Mouse (Mus musculus): Measurements from ENCODE around the gene Macrod1. TPM values are rescaled to one million over a fixed set of nuclear protein-coding genes. Genes with fewer than 3 reads are reported as not detected.

Gene Macrod1
- polyA plus RNA-seq, 1 experiment from 2014 or later: 3.3 TPM

GRCm38 (mm10) chr19:7222196-7222595 lies 165.6 kb downstream of the Macrod1 start:
- 86% methylated on average over 6 of the region's 6 CpGs for WGBS
- peaks cover 3% of the 10 kb centered on the region; the same call in 1 of the 2 replicates for H3K4me1 ChIP-seq
- H3K27ac ChIP-seq (replicated peaks): no peak overlapping the region
- H3K36me3 ChIP-seq: peaks cover 19% of the 10 kb centered on the region
- H3K27me3 ChIP-seq: no peaks in the 10 kb centered on the region
- no peak overlapping the region for H3K4me3 ChIP-seq
- H3K9ac ChIP-seq (replicated peaks): no peak overlapping the region
- no peak for ATAC-seq (ENCODE audit: low FRiP score, low read depth)
- no peaks in the 10 kb centered on the region for H3K9me3 ChIP-seq
- no peak overlapping the region for H3K4me2 ChIP-seq (replicated peaks)

GRCm38 (mm10) chr19:7223488-7223887 lies 166.9 kb downstream of the Macrod1 start:
- Histone ChIP-seq H3K9ac (replicated peaks) (no peak overlapping the region), H3K4me3 (no peak overlapping the region), H3K9me3 (no peaks in the 10 kb centered on the region), H3K27me3 (no peaks in the 10 kb centered on the region), H3K27ac (replicated peaks) (no peak overlapping the region), H3K4me1 (no peaks in the 10 kb centered on the region), H3K4me2 (replicated peaks) (no peak overlapping the region), H3K36me3 (peaks cover 32% of the 10 kb centered on the region)
- no peak for ATAC-seq (ENCODE audit: low FRiP score, low read depth)

DNA sequence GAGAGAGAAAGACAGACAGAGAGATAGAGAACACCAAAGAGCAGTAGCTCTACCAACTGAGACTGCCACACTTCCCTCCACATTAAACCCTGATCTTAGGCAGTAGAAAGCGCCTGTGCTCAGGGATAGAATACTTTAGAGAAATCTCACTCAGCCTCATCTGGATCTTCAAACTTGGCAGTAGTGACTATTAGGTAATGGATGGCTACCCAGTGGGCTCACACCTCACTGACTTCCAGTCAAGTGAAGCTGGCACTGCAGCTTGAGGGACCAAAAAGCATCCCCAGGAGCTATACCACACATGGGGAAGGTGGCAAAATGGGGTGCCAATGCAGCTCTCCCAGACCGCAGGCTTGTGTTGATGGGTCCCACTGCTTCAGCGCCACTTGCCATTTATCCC lies 167.6 kb downstream of the Macrod1 start:
- no peaks in the 10 kb centered on the region for H3K27me3 ChIP-seq
- no peak for ATAC-seq (ENCODE audit: low FRiP score, low read depth)
- H3K9ac ChIP-seq (replicated peaks): no peak overlapping the region
- H3K4me3 ChIP-seq: no peak overlapping the region
- peaks cover 40% of the 10 kb centered on the region for H3K36me3 ChIP-seq
- 95% methylated on average over 3 of the region's 3 CpGs for WGBS
- no peak overlapping the region for H3K4me2 ChIP-seq (replicated peaks)
- no peaks in the 10 kb centered on the region for H3K4me1 ChIP-seq
- no peak overlapping the region for H3K27ac ChIP-seq (replicated peaks)
- no peaks in the 10 kb centered on the region for H3K9me3 ChIP-seq

DNA sequence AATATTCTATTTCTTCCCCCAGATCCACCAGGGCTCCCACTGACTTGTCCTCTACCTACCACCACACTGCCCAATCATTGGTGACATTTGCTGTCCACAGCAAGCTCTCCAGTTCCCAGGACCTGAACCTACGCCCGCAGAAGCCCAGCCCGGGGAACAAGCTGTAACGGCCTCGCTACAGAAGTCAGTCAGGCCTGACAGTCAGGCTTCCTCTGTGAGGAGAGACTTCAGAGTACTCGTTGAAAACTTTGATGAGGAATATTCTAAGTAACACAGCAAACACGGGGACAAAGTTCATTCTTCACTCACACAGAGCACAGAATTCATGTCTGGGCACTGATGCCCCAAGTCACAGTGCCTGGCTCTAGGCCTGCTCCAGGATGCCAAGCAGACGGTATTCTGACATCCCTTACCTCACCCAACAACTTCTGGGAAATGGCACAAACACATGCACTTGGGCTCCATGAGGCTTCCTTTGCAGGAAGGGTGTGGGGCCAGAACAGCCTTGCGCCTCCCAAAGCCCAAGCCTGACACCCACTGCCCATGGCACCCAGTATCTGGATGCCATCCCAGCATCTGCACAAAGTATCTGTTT lies 168.6 kb downstream of the Macrod1 start:
- Histone ChIP-seq H3K4me2 (replicated peaks) (no peak overlapping the region), H3K27ac (replicated peaks) (no peak overlapping the region), H3K27me3 (no peaks in the 10 kb centered on the region), H3K4me3 (no peak overlapping the region), H3K4me1 (no peaks in the 10 kb centered on the region), H3K9me3 (no peaks in the 10 kb centered on the region), H3K9ac (replicated peaks) (no peak overlapping the region), H3K36me3 (peaks cover 49% of the 10 kb centered on the region)
- 87% methylated on average over 9 of the region's 9 CpGs for WGBS
- no peak for ATAC-seq (ENCODE audit: low FRiP score, low read depth)

GRCm38 (mm10) chr19:7226511-7226914 lies 169.9 kb downstream of the Macrod1 start:
- no peak for ATAC-seq (ENCODE audit: low FRiP score, low read depth)
- Histone ChIP-seq H3K36me3 (peaks cover 62% of the 10 kb centered on the region), H3K27ac (replicated peaks) (no peak overlapping the region), H3K9me3 (no peaks in the 10 kb centered on the region), H3K27me3 (no peaks in the 10 kb centered on the region), H3K9ac (replicated peaks) (no peak overlapping the region), H3K4me3 (no peak overlapping the region), H3K4me1 (no peaks in the 10 kb centered on the region), H3K4me2 (replicated peaks) (no peak overlapping the region)
- WGBS: 86% methylated on average over 6 of the region's 6 CpGs

DNA sequence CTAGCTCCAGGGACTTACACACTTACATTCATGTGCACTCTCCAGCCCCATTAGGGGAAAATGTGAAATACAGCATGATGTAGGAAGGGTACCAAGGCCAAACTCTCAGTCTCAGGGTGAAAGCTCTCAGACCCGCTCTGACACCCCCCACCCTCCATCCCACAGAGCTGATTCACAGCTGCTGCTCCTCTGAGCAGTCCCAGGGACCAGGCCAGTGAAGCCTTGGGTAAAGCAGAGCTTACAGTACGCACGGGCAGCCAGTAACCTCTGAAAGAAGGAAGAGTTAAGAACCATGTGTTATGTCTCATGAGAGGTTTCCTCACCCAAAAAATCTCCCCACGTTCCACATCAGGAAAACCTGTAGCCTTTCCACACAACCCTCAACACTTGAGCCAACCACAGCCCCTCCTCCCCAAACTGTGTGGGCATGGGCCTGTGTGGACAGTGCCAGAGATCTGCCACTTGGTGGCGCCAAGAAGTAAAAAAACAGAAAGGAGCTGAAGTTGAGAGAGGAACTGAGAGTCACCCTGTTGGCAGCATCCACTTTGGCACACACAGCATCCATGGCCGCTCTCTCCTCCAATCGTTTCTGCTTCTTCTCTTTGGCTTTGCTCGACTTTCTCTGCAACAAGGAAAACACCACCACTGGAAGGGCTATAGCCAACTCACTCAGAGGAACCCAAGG lies 178.1 kb downstream of the Macrod1 start:
- no peak overlapping the region for H3K4me2 ChIP-seq (replicated peaks)
- WGBS: 55% methylated on average over 8 of the region's 8 CpGs
- peak; percentile 78 for ATAC-seq (ENCODE audit: low FRiP score, low read depth)
- no peaks in the 10 kb centered on the region for H3K9me3 ChIP-seq
- H3K27ac ChIP-seq (replicated peaks): no peak overlapping the region
- H3K27me3 ChIP-seq: no peaks in the 10 kb centered on the region
- H3K4me3 ChIP-seq: no peak overlapping the region
- H3K9ac ChIP-seq (replicated peaks): no peak overlapping the region
- H3K4me1 ChIP-seq: peaks cover 16% of the 10 kb centered on the region
- H3K36me3 ChIP-seq: peaks cover 43% of the 10 kb centered on the region

GRCm38 (mm10) chr19:7235461-7235860 lies 178.9 kb downstream of the Macrod1 start:
- H3K4me3 ChIP-seq: no peak overlapping the region
- no peak for ATAC-seq (ENCODE audit: low FRiP score, low read depth)
- no peak overlapping the region for H3K9ac ChIP-seq (replicated peaks)
- no peak overlapping the region for H3K4me2 ChIP-seq (replicated peaks)
- H3K9me3 ChIP-seq: no peaks in the 10 kb centered on the region
- no peak overlapping the region for H3K27ac ChIP-seq (replicated peaks)
- H3K36me3 ChIP-seq: peaks cover 36% of the 10 kb centered on the region
- no peaks in the 10 kb centered on the region for H3K27me3 ChIP-seq
- H3K4me1 ChIP-seq: peaks cover 23% of the 10 kb centered on the region
- 91% methylated on average over 9 of the region's 9 CpGs for WGBS

DNA sequence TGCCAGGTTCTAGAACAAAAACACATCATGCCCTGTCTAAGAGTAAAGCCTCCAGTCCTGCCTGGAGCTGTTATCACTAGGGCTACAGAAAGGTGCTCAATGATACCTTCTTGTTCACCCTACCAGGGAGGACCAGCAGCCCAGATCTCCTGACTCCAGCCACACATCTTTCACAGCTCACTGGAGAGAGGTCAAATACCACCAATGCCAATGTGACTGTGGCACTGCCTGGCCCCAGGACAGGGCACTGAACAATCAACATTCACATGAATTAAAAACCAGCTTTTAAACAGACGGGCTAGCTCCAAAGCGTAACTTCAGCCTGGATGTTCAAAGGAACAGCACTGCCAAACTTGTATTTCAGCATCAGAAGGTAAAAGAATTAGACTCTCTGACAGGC lies 179.4 kb downstream of the Macrod1 start:
- Histone ChIP-seq H3K9me3 (no peaks in the 10 kb centered on the region), H3K4me1 (peaks cover 24% of the 10 kb centered on the region), H3K27ac (replicated peaks) (no peak overlapping the region), H3K9ac (replicated peaks) (no peak overlapping the region), H3K36me3 (peaks cover 31% of the 10 kb centered on the region), H3K27me3 (no peaks in the 10 kb centered on the region), H3K4me2 (replicated peaks) (no peak overlapping the region), H3K4me3 (no peak overlapping the region)
- no peak for ATAC-seq (ENCODE audit: low FRiP score, low read depth)
- WGBS: 96% methylated on average over 2 of the region's 2 CpGs

- peaks cover under 1% of the 10 kb centered on the region; the same call in 1 of the 2 replicates for H3K27me3 ChIP-seq
- H3K4me2 ChIP-seq (replicated peaks): no peak overlapping the region
- peaks cover 23% of the 10 kb centered on the region for H3K36me3 ChIP-seq
- H3K27ac ChIP-seq (replicated peaks): no peak overlapping the region
- ATAC-seq (ENCODE audit: low FRiP score, low read depth): no peak
- H3K4me1 ChIP-seq: peaks cover 29% of the 10 kb centered on the region
- H3K9me3 ChIP-seq: no peaks in the 10 kb centered on the region
- H3K4me3 ChIP-seq: no peak overlapping the region
- 80% methylated on average over 4 of the region's 4 CpGs for WGBS
- no peak overlapping the region for H3K9ac ChIP-seq (replicated peaks)
Observed at GRCm38 (mm10) chr19:7236742-7237141, 180.1 kb downstream of the Macrod1 start.

GRCm38 (mm10) chr19:7239574-7239973 lies 183.0 kb downstream of the Macrod1 start:
- H3K36me3 ChIP-seq: 0 out of 2 replicates have a peak, but pooled peaks cover under 1% of the 10 kb centered on the region
- H3K9me3 ChIP-seq: no peaks in the 10 kb centered on the region
- H3K9ac ChIP-seq (replicated peaks): peak overlapping the region; percentile 88; the same call in 1 of the 2 replicates
- H3K4me3 ChIP-seq: peak overlapping the region; percentile 60
- peak overlapping the region; percentile 87 for H3K4me2 ChIP-seq (replicated peaks)
- 94% methylated on average over 3 of the region's 3 CpGs for WGBS
- H3K27ac ChIP-seq (replicated peaks): no peak overlapping the region
- H3K4me1 ChIP-seq: peaks cover 29% of the 10 kb centered on the region
- ATAC-seq (ENCODE audit: low FRiP score, low read depth): no peak
- H3K27me3 ChIP-seq: peaks cover 21% of the 10 kb centered on the region

- Histone ChIP-seq H3K9ac (replicated peaks) (peak overlapping the region; percentile 88), H3K27me3 (peaks cover 21% of the 10 kb centered on the region), H3K4me1 (peaks cover 29% of the 10 kb centered on the region), H3K27ac (replicated peaks) (peak overlapping the region; percentile 83; the same call in 1 of the 2 replicates), H3K4me3 (peak overlapping the region; percentile 60), H3K9me3 (no peaks in the 10 kb centered on the region), H3K4me2 (replicated peaks) (peak overlapping the region; percentile 87), H3K36me3 (no peaks in the 10 kb centered on the region)
- 4% methylated on average over 13 of the region's 13 CpGs for WGBS
- no peak for ATAC-seq (ENCODE audit: low FRiP score, low read depth)
Observed at GRCm38 (mm10) chr19:7240291-7240690, 183.7 kb downstream of the Macrod1 start.

DNA sequence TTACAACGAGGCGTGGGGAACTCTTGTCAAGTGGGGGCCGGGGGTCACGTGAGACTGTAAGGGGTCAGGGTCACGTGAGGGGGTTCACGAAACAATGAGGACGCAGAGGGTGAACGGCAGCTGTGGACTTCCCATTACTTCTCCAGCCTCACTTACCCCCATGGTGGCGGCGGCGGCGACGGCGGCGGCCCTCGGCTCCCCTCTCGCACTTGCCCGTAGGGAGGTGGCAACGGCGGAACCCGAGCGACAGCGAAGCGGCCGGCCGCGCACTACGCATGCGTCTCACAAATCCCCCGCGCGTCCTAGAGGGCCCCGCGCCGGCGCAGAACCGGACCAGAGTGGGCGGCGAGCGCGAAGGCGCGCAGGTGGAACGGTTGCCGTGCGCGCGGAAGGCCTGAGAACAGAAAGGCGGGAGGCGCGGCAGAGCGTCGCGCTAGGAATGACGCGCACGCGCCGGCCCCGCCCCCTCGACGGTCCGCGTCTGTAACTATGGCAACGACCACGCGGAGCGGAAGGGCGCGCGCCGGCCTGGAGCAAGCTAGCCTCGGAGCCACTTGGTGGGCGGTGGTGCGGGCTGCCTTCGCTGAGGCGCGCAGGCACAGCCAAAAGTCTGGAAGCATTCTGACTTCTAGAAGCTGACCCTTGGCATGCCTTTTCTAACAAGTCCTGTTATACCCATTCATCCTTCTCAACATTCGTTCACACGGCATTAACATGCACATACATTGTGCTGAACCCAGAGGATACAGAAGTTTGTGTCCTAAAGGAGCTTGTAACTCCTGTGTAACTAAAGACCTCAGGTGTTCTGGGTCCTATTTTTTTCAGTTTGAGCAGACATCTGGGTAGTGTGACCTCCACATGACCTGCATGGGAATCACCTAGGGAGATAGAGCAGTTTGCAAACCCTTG lies 184.4 kb downstream of the Macrod1 start, which contains the start of gene Naa40:
Gene Naa40, minus strand, starts transcription at position 402 of the 909 bp plus-strand sequence.
- Histone ChIP-seq H3K4me2 (replicated peaks) (peak within 1 kb of the TSS; percentile 87), H3K4me1 (peaks cover 29% of the 10 kb centered on the region), H3K9ac (replicated peaks) (peak within 1 kb of the TSS; percentile 88), H3K27ac (replicated peaks) (peak within 1 kb of the TSS; percentile 83), H3K27me3 (peaks cover 21% of the 10 kb centered on the region), H3K36me3 (no peaks in the 10 kb centered on the region), H3K4me3 (peak within 1 kb of the TSS; percentile 60), H3K9me3 (no peaks in the 10 kb centered on the region)
- WGBS: under 1% methylated on average over 73 of the region's 80 CpGs
- peak; percentile 97 for ATAC-seq (ENCODE audit: low FRiP score, low read depth)
